Mouse (Mus musculus): ENCODE measurements around the gene Tank.
A peak's percentile ranks its signal among the peaks of the same experiment; 100 is the strongest.

Tank gene

DNA sequence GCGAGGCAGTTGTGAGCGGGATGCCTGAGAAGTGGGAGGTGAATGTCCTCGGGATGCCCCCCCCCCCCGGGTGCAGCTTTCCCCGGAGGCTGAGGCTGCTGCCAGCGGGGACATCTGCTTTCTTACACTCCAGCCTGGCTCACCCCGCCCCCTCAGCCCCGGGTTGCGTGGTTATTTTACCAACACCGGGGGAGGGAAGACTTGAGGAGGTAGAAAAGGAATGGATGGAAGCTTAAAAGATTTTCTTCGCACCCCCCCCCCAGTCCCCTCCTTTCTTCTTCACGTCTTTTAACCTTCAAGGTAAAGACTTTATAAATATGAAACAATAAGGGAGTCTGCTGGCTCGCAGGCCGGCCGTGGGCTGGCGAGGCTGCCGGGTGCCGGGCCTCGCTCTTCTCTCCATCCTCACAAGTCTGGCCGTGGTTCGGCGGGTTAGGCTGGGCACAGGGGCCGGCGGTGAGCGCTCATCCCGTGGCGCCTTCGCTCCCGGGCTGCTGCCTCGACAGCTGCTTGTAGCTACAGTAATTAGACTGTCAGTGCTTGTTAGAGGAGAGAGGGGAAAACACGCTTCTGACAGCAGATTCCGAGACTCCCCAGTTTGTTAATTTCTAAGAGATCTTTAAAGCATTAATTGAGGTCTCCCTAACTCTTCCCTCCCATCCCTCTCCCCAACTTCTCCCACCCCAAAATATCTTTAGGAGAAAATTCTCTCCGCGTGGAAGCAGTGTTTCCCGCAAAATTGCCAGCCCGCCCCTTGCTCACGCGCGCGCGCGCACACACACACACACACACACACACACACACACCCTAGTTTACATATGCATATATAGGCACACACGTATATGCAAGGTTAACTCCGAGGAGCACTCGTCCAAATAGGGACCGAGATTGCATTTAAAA is 77.2 kb downstream of the Tank start:
- no peak for DNase-seq (ENCODE audit: low read depth, low spot score)

DNA sequence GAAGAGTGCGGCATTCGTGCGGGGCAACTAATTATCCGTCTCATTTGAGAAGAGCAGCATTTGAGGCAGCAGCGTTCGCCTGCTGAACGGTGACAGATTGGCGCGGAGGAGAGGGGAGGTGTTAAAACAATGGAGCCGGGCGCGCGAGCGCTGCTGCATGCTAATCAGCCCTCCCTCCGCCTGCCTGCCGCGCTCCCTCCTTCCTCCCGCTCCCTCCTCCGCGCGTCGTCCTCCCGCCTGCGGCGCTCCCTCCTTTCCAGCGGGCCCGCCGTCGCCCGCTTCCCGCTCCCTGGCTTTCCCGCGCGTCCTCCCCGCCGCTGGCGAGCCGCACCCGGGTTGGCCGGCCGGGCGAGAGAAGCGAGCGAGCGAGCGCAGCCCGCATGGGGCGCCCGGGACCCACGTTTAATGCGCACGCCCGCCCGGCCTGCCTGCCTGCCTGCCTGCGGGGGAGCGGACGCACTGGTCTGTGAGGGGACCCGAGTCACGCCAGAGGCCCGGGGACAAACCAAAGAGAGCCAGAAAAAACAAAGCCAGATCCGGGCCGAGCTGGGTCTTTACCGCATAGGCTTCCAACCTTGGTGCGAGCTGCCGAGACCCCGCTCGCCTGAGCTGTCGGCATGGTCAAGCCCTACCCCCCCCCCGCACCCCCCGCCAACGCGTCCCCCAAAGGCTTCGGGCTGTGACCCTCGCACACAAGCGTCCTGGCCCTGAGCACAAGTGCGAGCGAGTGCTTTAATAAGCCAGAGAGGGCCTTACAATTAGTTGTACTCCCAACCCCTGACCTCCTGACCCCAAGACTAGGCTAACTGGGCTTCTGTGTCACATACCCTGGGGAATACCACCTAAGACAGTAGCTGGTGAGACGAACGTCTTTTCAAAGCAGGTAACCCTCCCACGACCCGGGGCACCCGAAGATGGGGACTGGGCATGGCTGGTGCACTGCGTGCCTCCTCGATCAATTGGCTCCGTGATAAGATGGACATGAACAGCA is 78.3 kb downstream of the Tank start:
- DNase-seq (ENCODE audit: low read depth, low spot score), result peak; percentile 57

DNA sequence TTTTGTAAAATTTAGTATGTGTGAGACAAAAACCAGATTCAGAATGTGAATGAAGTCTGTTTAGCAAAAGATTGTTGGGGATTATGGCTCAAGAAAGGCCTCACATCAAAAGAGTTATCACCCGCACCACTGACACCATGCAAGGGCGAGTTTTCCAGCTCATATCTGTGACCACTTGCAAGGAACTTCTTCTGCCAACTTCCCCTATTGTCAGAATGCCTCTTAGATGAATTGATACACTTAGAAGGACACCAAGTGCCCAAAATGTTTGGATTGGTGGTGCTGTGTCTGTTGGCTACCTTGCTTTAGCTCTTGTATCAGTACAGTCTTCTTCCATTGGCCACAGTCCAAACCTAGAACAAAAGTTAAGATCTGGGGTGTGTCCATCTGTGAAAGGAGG is 80.9 kb downstream of the Tank start:
- no peak for DNase-seq (ENCODE audit: low read depth, low spot score)

DNA sequence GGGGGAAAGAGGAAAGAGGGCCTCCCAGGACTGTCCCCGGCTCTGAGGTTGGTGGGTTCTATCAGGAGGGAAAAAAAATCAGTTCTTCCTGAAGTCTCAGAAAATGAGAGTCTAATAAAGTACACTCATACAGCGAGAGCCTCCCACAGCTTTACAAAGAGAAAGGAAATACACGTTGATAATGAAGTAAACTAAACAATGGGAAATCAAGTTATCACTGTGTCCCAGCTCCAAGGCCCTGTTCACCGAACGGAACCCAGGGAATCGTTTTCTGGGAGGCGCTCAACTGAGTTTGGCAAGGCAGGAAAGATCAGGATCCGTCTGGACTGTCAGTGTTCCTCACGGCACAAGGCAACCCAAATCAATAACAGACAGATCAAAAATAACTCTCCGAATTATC is 84.4 kb downstream of the Tank start:
- no peak for DNase-seq (ENCODE audit: low read depth, low spot score)

DNA sequence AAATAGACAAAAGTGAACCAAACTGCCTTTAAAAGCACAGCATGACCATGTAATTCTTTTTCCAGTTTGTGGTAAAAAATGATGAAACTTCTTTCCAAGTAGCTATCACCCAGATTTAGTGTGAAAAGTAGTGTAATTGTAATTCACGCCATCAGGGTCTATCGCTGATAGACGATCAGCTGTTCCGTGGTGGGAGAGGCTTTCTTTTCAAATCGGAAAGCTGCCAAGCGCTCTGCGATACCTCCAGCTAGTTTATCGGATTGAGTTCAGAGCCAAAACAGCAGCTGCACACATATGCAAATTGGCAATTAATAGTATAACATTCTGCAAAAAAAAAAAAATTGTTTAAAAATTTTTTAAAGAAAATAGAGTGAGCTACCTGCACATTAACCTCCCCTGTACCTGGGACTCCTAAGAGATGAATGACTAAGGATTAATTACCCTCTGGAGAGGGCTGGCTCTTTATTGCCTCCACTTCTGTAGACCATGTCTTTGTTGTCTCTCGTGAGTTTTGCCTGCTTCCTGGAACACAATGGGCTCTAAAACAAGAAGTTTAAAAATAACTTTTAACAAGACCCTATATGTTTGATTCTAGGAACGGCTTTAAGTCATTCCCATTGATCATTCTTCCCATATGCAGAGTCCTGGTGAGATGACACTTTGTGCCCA is 85.3 kb downstream of the Tank start:
- no peak for DNase-seq (ENCODE audit: low read depth, low spot score)

DNA sequence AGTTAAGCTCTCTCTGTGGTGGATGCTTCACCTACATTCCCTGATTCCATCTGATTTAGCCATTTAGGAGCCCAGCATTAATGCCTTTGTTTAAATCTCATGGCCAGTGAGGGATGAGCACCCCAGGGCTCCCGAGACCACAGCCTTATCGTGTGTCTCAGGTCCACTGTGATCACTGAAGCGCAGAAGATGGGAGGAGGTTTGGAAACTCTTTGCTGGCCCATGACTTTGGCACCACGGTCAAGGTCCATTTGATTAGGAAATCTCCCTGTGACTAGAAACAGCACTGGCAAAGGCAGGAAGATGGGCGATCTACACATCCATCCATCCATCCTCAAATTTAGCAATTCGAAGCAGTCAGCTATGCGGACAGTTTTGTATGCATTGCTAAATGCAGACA is 89.0 kb downstream of the Tank start:
- no peak for DNase-seq (ENCODE audit: low read depth, low spot score)

DNA sequence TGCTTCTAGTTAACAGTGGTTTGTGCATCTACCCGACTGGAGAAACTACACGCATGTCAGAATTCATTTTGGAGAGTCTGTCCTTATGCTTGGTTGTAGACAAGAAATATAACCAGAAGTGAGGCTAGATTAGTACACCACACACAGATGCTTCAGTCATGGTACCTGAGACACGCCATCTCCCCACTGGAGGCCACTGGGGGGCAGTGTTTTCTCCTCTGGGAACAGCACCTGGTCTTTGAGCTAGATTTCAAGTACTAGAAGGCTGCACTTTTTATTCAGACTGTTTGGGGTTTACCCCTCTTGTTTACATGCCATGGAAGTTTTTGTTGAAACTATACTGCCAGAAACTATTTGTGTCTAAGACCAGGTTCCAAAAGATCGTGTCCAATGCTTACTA is 89.9 kb downstream of the Tank start:
- DNase-seq (ENCODE audit: low read depth, low spot score), result no peak

DNA sequence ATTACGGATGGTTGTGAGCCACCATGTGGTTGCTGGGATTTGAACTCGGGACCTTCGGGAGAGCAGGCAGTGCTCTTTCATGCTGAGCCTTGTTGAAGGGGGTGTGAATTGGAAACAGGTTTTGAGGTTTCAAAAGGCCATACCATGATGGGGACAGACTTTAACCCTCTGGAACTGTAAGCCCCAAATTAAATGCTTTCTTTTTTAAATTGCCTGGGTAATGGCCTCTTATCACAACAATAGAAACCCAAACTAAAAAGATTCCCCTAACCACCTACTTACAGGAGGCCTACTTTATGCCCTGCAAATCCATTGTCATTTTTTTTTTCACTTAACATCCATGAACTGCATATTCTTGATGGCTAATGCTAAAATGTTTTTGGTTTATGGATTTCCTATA is 96.2 kb downstream of the Tank start:
- no peak for DNase-seq (ENCODE audit: low read depth, low spot score)

DNA sequence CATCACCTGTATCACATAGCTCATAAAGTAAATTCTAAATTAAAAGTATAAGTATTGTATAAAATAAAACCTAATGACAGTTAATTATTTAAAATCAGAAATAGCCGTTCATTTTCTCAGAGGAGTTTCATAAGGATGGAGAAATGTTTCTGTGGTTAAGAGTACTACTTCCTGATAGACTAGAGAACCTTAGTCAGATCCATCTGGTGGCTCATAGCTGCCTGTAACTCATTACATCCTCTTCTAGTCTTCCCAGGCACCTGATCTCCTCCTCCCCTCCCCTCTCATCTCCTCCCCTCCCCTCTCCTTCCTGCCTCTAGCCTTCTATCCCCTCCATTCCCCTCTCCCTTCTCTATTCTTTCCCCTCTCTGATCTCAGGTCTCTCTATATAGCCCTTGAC is 103.2 kb downstream of the Tank start:
- no peak for DNase-seq (ENCODE audit: low read depth, low spot score)

DNA sequence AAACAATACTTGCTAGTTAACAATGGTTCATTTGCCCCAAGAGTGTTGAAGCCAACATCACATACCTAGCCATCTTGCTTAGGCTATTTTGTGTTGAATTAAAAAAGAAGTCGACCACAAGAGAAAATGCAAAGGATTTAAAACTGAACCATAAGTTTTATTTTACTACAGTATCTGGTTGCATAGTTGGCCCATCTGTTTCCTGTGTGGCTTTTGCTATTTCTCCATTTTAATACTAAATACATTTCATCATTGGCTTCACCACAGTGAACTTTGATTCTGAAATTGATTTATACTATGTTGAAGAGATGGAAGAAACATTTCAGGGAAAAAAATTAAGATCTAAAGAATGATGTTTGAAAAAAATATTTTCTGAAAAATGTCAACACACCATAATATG is 108.1 kb downstream of the Tank start:
- no peak for DNase-seq (ENCODE audit: low read depth, low spot score)

DNA sequence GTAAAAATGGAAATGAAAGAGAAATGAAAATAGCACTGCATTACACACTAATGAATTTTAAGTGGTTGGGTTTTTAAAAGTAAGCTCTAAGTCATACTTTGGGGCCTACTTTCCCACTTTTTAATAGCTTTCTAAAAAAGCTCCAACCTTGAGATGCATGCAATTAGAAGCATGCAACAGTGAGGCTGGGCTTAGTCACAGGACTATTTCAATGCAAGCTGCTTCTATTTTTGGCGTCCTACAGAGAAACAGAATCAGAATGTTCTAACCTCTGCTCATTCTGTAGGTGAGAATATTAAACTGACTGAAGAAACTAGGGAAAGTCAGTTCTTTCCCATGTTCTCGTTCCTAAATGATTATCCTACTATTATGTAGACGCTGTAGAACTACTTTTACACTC is 110.7 kb downstream of the Tank start:
- DNase-seq (ENCODE audit: low read depth, low spot score), result no peak

Data from retina, adult 2 months (tissue).